Mouse (Mus musculus) spleen, adult 2 months (tissue): Measurements from ENCODE around the gene Zdhhc17.

ENCODE experiments used
- CTCF ChIP-seq: fragments of 200-500 bp; IDR thresholded peaks from 2 replicates; pipeline ENCODE4 v1.5.1; 2011; ENCODE audit warnings: mild to moderate bottlenecking, inconsistent platforms; ENCODE audit not compliant: insufficient read depth, insufficient read length, insufficient replicate concordance; ENCODE audit errors: extremely low read depth
- POLR2A ChIP-seq: fragments of 200-500 bp; IDR thresholded peaks from 2 replicates; pipeline ENCODE4 v1.6.1; 2011; ENCODE audit warnings: low read depth, low read length, inconsistent platforms

- TF ChIP-seq POLR2A (no peak), CTCF (no peak)
Observed at GRCm38 (mm10) chr10:110997180-110997579, 12.8 kb downstream of the Zdhhc17 start.
